Mouse (Mus musculus) forebrain, embryonic 13.5 days (tissue): ENCODE data around the gene Edaradd. TPM values are rescaled to one million over a fixed set of nuclear protein-coding genes. Genes with fewer than 3 reads are reported as not detected.

ENCODE experiments used
- ATAC-seq: fragments of 200-750 bp; cut with Nextera tagmentation; 2 replicates; pipeline ENCODE4 v1.8.0; 2017
- H3K27ac ChIP-seq: fragments of 300-500 bp; sonication (generic); 2 replicates; pipeline ENCODE4 v1.5.1; 2015; ENCODE audit warnings: inconsistent platforms, mild to moderate bottlenecking, moderate library complexity
- H3K27me3 ChIP-seq: fragments of 300-500 bp; sonication (generic); 2 replicates; pipeline ENCODE4 v1.6.1; 2015; ENCODE audit warnings: mild to moderate bottlenecking, inconsistent platforms
- H3K36me3 ChIP-seq: fragments of 300-500 bp; sonication (generic); 2 replicates; pipeline ENCODE4 v1.6.1; 2015; ENCODE audit warnings: mild to moderate bottlenecking, inconsistent platforms; ENCODE audit not compliant: poor library complexity, severe bottlenecking
- H3K4me1 ChIP-seq: fragments of 300-500 bp; sonication (generic); 2 replicates; pipeline ENCODE4 v1.6.1; 2015; ENCODE audit warnings: inconsistent platforms
- H3K4me2 ChIP-seq: fragments of 300-500 bp; sonication (generic); 2 replicates; pipeline ENCODE4 v1.6.1; 2015; ENCODE audit warnings: inconsistent platforms, mild to moderate bottlenecking, moderate library complexity
- H3K4me3 ChIP-seq: fragments of 300-500 bp; sonication (generic); 2 replicates; pipeline ENCODE4 v1.5.1; 2015; ENCODE audit warnings: mild to moderate bottlenecking, inconsistent platforms
- H3K9ac ChIP-seq: fragments of 300-500 bp; sonication (generic); 2 replicates; pipeline ENCODE4 v1.6.1; 2015; ENCODE audit warnings: mild to moderate bottlenecking, inconsistent platforms
- H3K9me3 ChIP-seq: fragments of 300-500 bp; sonication (generic); replicated peaks from 2 replicates; pipeline ENCODE4 v1.6.1; 2016; ENCODE audit warnings: inconsistent platforms
- WGBS: fragments of 180-500 bp; shearing (Covaris S2); methylation state at CpG from one replicate; pipeline ENCODE4 v1.1.7; 2015; 5-methylcytosine and 5-hydroxymethylcytosine counted together
- polyA plus RNA-seq: library from polyadenylated mRNA; unstranded; fragments of >200 nt; fragmentation: Nextera tagmentation; extraction: Ambion mirVana; gene quantifications from 2 replicates; pipeline ENCODE4 v1.2.1, GENCODE M21; 2015

Edaradd gene
- polyA plus RNA-seq, 1 experiment from 2014 or later: 1.3 TPM

- Histone ChIP-seq H3K4me3 (no peak overlapping the region), H3K36me3 (no peaks in the 10 kb centered on the region), H3K9me3 (no peaks in the 10 kb centered on the region), H3K4me1 (peaks cover 8% of the 10 kb centered on the region; the same call in 1 of the 2 replicates), H3K4me2 (no peak overlapping the region), H3K27me3 (no peaks in the 10 kb centered on the region), H3K27ac (no peak overlapping the region), H3K9ac (no peak overlapping the region)
- 76% methylated on average over 3 of the region's 3 CpGs for WGBS
- no peak for ATAC-seq
Observed at GRCm38 (mm10) chr13:12505359-12505758, 14.9 kb downstream of the Edaradd start.

DNA sequence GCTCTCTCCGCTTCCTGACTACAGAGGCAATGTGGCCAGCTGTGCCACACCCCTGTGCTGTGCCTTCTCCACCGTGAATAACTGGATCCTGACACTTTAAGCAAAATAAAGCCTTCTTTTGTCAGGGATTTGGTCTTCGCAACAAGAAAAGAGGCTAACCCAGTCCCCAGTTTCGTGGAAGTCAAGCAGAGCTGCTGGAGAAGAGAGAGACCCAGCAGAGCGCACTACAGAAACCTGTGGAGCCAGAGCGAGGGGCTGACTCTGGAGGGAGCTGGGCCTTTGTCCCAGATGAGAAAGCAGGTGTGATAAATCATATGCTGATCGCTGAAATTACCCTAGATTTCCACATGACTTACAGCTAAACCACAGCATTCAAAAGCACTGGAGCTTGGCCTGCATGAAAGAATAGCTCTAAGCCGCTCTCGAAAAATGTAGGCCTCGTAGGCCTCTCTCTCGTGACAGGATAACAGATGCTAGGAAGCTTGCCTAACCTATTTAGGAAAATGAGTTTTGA is 16.9 kb downstream of the Edaradd start:
- no peaks in the 10 kb centered on the region for H3K27me3 ChIP-seq
- no peak overlapping the region; the same call in 1 of the 2 replicates for H3K4me2 ChIP-seq
- peak; percentile 70 for ATAC-seq
- peaks cover 8% of the 10 kb centered on the region; the same call in 1 of the 2 replicates for H3K4me1 ChIP-seq
- no peaks in the 10 kb centered on the region for H3K9me3 ChIP-seq
- no peaks in the 10 kb centered on the region for H3K36me3 ChIP-seq
- 12% methylated on average over 11 of the region's 11 CpGs for WGBS
- peak overlapping the region; percentile 44; the same call in 1 of the 2 replicates for H3K27ac ChIP-seq
- no peak overlapping the region for H3K9ac ChIP-seq
- H3K4me3 ChIP-seq: no peak overlapping the region

DNA sequence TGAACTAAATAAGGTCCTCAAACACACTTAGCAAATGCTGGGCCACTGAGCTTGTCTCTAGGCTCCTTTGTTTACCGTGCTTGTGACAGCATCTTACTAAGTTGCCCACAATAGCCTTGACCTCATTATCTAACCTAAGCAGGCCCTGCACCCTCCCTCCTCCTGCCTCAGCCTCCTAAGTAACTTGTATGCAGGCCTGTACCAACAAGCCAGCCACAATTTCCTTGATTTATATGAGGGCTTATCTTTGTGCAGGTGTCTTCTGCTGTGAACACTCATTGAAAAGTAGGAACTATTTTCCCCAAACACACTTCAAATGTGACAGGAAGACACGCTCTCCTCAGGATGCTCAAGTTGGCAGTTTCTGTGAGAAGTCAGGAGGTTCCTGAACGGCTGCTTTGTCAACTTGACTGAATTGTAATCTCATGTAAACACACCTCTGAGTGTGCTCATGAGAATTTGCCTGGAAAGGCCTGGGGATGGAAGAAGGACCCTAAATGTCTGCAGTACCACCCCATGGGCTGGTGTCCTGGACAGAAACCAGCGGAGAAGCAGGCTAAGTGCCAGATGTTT is 17.5 kb downstream of the Edaradd start:
- Histone ChIP-seq H3K36me3 (no peaks in the 10 kb centered on the region), H3K9ac (no peak overlapping the region), H3K27me3 (no peaks in the 10 kb centered on the region), H3K9me3 (no peaks in the 10 kb centered on the region), H3K4me3 (no peak overlapping the region), H3K27ac (peak overlapping the region; percentile 44; the same call in 1 of the 2 replicates), H3K4me2 (no peak overlapping the region; the same call in 1 of the 2 replicates), H3K4me1 (peaks cover 8% of the 10 kb centered on the region; the same call in 1 of the 2 replicates)
- WGBS: 25% methylated on average over 4 of the region's 4 CpGs
- no peak for ATAC-seq

DNA sequence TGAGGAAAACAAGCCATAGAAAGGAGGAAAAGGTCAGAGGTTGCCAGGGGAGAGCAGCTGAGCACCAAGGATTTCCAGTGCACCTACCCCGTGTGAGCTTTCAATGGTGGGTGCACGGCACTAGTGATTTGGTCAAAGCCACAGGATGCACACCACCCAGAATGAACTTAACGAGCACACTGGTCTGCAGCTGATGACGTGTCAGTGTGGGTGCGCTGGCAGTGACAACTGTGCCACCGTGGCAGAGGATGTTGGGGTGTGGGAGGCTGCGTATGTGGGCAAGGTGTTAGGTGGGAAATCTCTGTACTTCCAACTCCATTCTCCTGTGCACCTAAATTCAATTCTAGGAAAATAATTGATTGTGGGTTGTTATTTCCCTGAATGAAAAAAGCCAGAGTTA is 21.1 kb downstream of the Edaradd start:
- Histone ChIP-seq H3K36me3 (no peaks in the 10 kb centered on the region), H3K4me1 (peaks cover 8% of the 10 kb centered on the region; the same call in 1 of the 2 replicates), H3K9ac (no peak overlapping the region), H3K4me3 (no peak overlapping the region), H3K4me2 (no peak overlapping the region), H3K9me3 (no peaks in the 10 kb centered on the region), H3K27ac (no peak overlapping the region), H3K27me3 (no peaks in the 10 kb centered on the region)
- no peak for ATAC-seq
- 72% methylated on average over 7 of the region's 7 CpGs for WGBS

DNA sequence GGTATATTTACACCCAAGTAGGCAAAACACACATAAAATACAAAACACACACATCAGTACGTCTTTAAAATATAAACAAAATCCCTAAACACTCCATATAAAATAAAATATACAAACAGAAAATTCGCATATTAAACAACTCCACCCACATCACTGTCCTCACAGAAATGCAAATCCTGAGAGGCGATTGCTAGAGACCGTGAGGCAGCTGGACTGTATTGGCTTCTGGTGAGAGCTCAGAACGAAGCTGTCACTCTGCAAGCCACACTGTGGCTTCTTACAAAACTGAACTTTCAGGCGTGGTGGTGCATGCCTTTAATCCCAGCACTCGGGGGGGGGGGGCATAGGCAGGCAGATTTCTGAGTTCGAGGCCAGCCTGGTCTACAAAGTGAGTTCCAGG is 22.4 kb downstream of the Edaradd start:
- H3K27me3 ChIP-seq: no peaks in the 10 kb centered on the region
- H3K9me3 ChIP-seq: no peaks in the 10 kb centered on the region
- no peak overlapping the region for H3K4me2 ChIP-seq
- H3K27ac ChIP-seq: no peak overlapping the region
- H3K36me3 ChIP-seq: no peaks in the 10 kb centered on the region
- H3K4me3 ChIP-seq: no peak overlapping the region
- H3K9ac ChIP-seq: no peak overlapping the region
- 53% methylated on average over 8 of the region's 8 CpGs for WGBS
- no peak for ATAC-seq
- 0 out of 2 replicates have a peak, but pooled peaks cover under 1% of the 10 kb centered on the region for H3K4me1 ChIP-seq

GRCm38 (mm10) chr13:12494750-12495149 is 25.5 kb downstream of the Edaradd start:
- H3K4me3 ChIP-seq: no peak overlapping the region
- 92% methylated on average over 9 of the region's 9 CpGs for WGBS
- H3K4me1 ChIP-seq: no peaks in the 10 kb centered on the region
- no peaks in the 10 kb centered on the region for H3K9me3 ChIP-seq
- no peak overlapping the region for H3K27ac ChIP-seq
- no peaks in the 10 kb centered on the region for H3K27me3 ChIP-seq
- H3K9ac ChIP-seq: no peak overlapping the region
- H3K36me3 ChIP-seq: no peaks in the 10 kb centered on the region
- no peak overlapping the region for H3K4me2 ChIP-seq
- ATAC-seq: no peak

GRCm38 (mm10) chr13:12492515-12492914 is 27.7 kb downstream of the Edaradd start:
- Histone ChIP-seq H3K36me3 (no peaks in the 10 kb centered on the region), H3K4me2 (no peak overlapping the region), H3K27ac (no peak overlapping the region), H3K4me1 (no peaks in the 10 kb centered on the region), H3K4me3 (no peak overlapping the region), H3K27me3 (no peaks in the 10 kb centered on the region), H3K9ac (no peak overlapping the region), H3K9me3 (no peaks in the 10 kb centered on the region)
- WGBS: 90% methylated on average over 3 of the region's 3 CpGs
- ATAC-seq: 0 out of 2 replicates have a peak, but pooled peaks have one; percentile 51

- H3K9ac ChIP-seq: no peak overlapping the region
- ATAC-seq: no peak
- no peaks in the 10 kb centered on the region for H3K36me3 ChIP-seq
- no peaks in the 10 kb centered on the region for H3K27me3 ChIP-seq
- H3K9me3 ChIP-seq: no peaks in the 10 kb centered on the region
- H3K27ac ChIP-seq: 0 out of 2 replicates have a peak overlapping the region, but pooled peaks have one; percentile 12
- no peak overlapping the region for H3K4me2 ChIP-seq
- H3K4me1 ChIP-seq: no peaks in the 10 kb centered on the region
- 77% methylated on average over 7 of the region's 7 CpGs for whole genome bisulfite sequencing
- H3K4me3 ChIP-seq: no peak overlapping the region
Observed at GRCm38 (mm10) chr13:12485640-12486039, 34.6 kb downstream of the Edaradd start.

- Histone ChIP-seq H3K4me3 (no peak overlapping the region), H3K9me3 (no peaks in the 10 kb centered on the region), H3K27me3 (no peaks in the 10 kb centered on the region), H3K4me2 (no peak overlapping the region), H3K27ac (0 out of 2 replicates have a peak overlapping the region, but pooled peaks have one; percentile 12), H3K9ac (no peak overlapping the region), H3K4me1 (no peaks in the 10 kb centered on the region), H3K36me3 (no peaks in the 10 kb centered on the region)
- no peak for ATAC-seq
- WGBS: 54% methylated on average over 2 of the region's 2 CpGs
Observed at GRCm38 (mm10) chr13:12485197-12485596, 35.0 kb downstream of the Edaradd start.

DNA sequence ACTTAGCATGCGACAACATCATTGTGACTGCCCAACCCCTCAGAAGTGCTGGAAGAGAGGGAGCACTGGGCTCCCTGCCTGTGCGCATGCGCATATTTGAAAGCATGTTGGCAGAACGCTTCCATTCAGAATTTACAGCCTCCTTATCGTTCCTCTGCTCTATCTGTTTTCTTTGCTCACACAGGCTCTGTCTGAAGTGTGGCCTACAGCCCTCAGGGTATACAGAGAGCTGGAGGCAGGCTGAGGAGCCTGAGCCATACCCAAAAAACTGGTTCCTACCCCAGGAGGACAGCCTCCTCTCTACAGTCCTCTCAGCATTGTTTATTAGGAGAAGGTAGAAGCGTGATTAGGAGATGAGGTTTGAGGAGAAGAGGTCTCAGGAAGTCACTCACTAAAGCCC is 40.4 kb downstream of the Edaradd start:
- no peaks in the 10 kb centered on the region for H3K9me3 ChIP-seq
- H3K27me3 ChIP-seq: no peaks in the 10 kb centered on the region
- WGBS: 87% methylated on average over 6 of the region's 6 CpGs
- H3K4me2 ChIP-seq: no peak overlapping the region
- no peak overlapping the region for H3K4me3 ChIP-seq
- no peak for ATAC-seq
- no peaks in the 10 kb centered on the region for H3K4me1 ChIP-seq
- H3K9ac ChIP-seq: no peak overlapping the region
- no peaks in the 10 kb centered on the region for H3K36me3 ChIP-seq
- H3K27ac ChIP-seq: no peak overlapping the region

DNA sequence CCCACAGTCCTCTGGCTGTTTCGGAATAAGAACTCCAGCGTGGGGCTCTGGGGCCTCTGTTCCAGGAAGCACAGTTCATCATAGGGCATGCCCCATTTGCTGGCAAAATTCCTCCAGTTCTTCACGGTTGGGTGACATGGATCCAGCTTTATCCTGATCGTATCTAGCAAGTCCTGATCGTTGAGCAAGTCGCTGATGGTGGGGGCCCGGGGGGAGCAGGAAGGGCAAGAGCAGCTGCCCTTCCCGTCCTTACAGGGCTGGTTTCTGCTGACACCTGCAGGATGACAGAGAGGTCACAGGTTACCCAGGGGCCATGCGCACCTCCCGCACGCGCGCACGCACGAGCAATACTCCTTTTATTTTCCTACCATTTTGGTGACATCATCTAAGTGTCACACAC is 41.9 kb downstream of the Edaradd start:
- no peak overlapping the region for H3K4me2 ChIP-seq
- 90% methylated on average over 15 of the region's 15 CpGs for whole genome bisulfite sequencing

DNA sequence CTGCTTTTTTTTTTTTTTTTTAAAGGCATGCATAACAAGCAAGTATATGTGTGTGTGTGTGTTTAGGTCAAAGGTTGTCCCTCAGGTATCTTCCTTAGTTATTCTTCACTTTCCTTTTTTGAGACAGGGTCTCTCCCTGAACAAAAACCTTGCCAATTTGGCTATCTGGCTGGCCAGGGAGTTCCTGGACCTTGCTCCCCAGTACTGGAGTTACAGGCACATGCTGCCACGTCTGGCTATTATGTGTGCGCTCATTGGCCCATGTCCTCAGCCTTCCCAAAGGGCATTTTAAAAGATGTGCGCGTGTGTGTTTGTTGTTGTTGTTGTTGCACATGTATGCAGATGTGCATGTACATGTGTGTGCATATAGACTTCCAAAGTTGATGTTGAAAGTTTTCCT is 43.4 kb downstream of the Edaradd start:
- H3K4me1 ChIP-seq: no peaks in the 10 kb centered on the region
- H3K4me2 ChIP-seq: no peak overlapping the region
- H3K4me3 ChIP-seq: no peak overlapping the region
- no peak overlapping the region for H3K9ac ChIP-seq
- no peak overlapping the region for H3K27ac ChIP-seq
- 94% methylated on average over 4 of the region's 4 CpGs for WGBS
- H3K36me3 ChIP-seq: no peaks in the 10 kb centered on the region
- no peak for ATAC-seq
- no peaks in the 10 kb centered on the region for H3K9me3 ChIP-seq
- no peaks in the 10 kb centered on the region for H3K27me3 ChIP-seq

More for the DNA sequence above, 41.9 kb downstream of the Edaradd start:
- no peaks in the 10 kb centered on the region for H3K27me3 ChIP-seq
- no peak overlapping the region for H3K27ac ChIP-seq
- ATAC-seq: no peak
- H3K9me3 ChIP-seq: no peaks in the 10 kb centered on the region
- H3K4me3 ChIP-seq: no peak overlapping the region
- no peaks in the 10 kb centered on the region for H3K4me1 ChIP-seq
- H3K36me3 ChIP-seq: no peaks in the 10 kb centered on the region
- no peak overlapping the region for H3K9ac ChIP-seq

DNA sequence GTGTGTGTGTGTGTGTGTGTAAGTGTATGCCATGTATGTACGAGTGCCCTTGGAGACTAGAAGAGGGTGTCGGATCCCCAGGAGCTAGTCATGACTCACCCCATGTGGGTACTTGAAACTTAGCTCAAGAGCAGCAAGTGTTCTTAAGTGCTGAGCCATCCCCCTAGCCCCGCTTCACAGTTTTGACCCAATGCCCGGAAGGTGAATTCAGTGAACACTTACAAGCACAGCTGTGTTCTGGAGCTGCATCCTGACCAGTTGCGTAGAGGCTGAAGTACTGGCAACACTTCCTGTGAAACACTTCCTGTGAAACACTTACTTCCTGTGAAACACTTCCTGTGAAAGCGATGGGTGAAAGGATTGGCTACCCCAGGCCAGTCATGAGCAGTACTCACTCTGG is 45.0 kb downstream of the Edaradd start:
- no peak for ATAC-seq
- 92% methylated on average over 6 of the region's 6 CpGs for WGBS
- no peaks in the 10 kb centered on the region for H3K9me3 ChIP-seq
- H3K9ac ChIP-seq: no peak overlapping the region
- no peaks in the 10 kb centered on the region for H3K4me1 ChIP-seq
- H3K27ac ChIP-seq: no peak overlapping the region
- no peak overlapping the region for H3K4me3 ChIP-seq
- H3K27me3 ChIP-seq: no peaks in the 10 kb centered on the region
- no peaks in the 10 kb centered on the region for H3K36me3 ChIP-seq
- H3K4me2 ChIP-seq: no peak overlapping the region
